Mouse (Mus musculus) hindbrain, embryonic 15.5 days (tissue): ENCODE measurements at regions not wholly inside any gene's neighbourhood (a gene's known extent, or its start where the extent isn't known, plus 50 kb on each side); places are given as distances from the start of the nearest gene placed in this dataset.

Experiments
- ATAC-seq: fragments of 200-750 bp; cut with Nextera tagmentation; 2 replicates; pipeline ENCODE4 v1.8.0; 2017; ENCODE audit warnings: low read depth, moderate number of reproducible peaks, moderate TSS enrichment; ENCODE audit not compliant: low FRiP score
- H3K27ac ChIP-seq: fragments of 300-500 bp; sonication (generic); replicated peaks from 2 replicates; pipeline ENCODE4 v1.5.1; 2015; ENCODE audit warnings: mild to moderate bottlenecking, inconsistent platforms
- H3K27me3 ChIP-seq: fragments of 300-500 bp; sonication (generic); 2 replicates; pipeline ENCODE4 v1.6.1; 2015; ENCODE audit warnings: control low read depth, inconsistent platforms
- H3K36me3 ChIP-seq: fragments of 300-500 bp; sonication (generic); 2 replicates; pipeline ENCODE4 v1.6.1; 2015; ENCODE audit warnings: control low read depth, inconsistent platforms
- H3K4me1 ChIP-seq: fragments of 300-500 bp; sonication (generic); replicated peaks from 2 replicates; pipeline ENCODE4 v1.6.1; 2015; ENCODE audit warnings: control low read depth, inconsistent platforms
- H3K4me2 ChIP-seq: fragments of 300-500 bp; sonication (generic); 2 replicates; pipeline ENCODE4 v1.6.1; 2015; ENCODE audit warnings: moderate library complexity, mild to moderate bottlenecking, inconsistent platforms
- H3K4me3 ChIP-seq: fragments of 300-500 bp; sonication (generic); 2 replicates; pipeline ENCODE4 v1.5.1; 2015; ENCODE audit warnings: mild to moderate bottlenecking, inconsistent platforms
- H3K9ac ChIP-seq: fragments of 300-500 bp; sonication (generic); 2 replicates; pipeline ENCODE4 v1.6.1; 2015; ENCODE audit warnings: inconsistent platforms
- H3K9me3 ChIP-seq: fragments of 300-500 bp; sonication (generic); 2 replicates; pipeline ENCODE4 v1.6.1; 2016; ENCODE audit warnings: control low read depth, inconsistent platforms
- WGBS: fragments of 180-500 bp; shearing (Covaris S2); methylation state at CpG from one replicate; pipeline ENCODE4 v1.1.7; 2015; 5-methylcytosine and 5-hydroxymethylcytosine counted together

DNA sequence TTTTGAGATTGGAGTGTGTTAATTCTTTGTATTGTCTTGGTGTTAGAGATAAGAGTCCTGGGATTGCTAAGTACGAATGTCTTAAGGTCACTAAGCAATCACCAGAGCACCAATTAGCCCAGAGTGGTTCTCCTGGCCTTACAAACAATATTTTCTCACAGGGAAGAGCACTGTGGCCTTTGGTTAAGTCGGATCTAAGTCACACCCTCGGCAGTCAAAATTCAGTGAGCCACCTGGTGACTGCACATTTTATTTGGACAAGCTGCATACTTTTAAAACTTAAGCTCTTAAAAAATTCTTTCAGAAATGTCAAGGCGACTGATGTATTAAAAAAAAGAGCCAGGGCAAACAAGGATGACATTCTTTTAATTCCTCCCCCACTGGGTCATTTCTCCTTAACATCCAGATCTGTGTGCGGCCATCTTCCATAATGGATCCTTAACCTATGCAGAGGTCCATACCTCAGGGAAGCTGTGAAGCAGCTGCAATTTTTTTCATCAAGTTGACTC, 60.9 kb upstream of the Foxa2 start:
- H3K36me3 ChIP-seq, result no peaks in the 10 kb centered on the region
- H3K9me3 ChIP-seq, result no peaks in the 10 kb centered on the region
- 79% methylated on average over 5 of the region's 5 CpGs for WGBS
- no peak overlapping the region for H3K4me2 ChIP-seq
- H3K9ac ChIP-seq, result no peak overlapping the region
- H3K27me3 ChIP-seq, result no peaks in the 10 kb centered on the region
- H3K4me3 ChIP-seq, result no peak overlapping the region
- ATAC-seq, result no peak
- no peak overlapping the region for H3K27ac ChIP-seq
- H3K4me1 ChIP-seq, result no peaks in the 10 kb centered on the region

DNA sequence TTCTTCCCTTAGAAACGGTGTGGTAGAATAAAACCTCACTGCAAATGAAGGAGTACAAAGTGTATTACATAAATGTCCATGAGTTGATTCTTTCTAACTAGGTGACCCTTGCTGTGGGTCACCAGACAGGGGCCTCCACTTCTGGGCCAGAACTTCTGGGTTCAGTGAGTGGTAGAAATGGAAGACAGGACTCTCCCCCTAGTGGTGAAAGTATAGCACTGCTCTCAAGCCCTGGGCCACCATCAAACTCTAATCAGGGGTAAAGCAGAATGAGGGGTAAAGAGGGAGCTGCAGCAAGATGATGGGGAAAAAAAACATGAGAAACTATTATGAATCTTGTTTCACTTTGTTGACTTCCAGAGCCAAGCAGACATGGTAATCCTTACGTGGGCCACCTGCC, 63.4 kb upstream of the Foxa2 start:
- no peak overlapping the region for H3K4me2 ChIP-seq
- H3K4me3 ChIP-seq, result no peak overlapping the region
- 53% methylated on average over 2 of the region's 2 CpGs for WGBS
- ATAC-seq, result no peak
- H3K4me1 ChIP-seq, result no peaks in the 10 kb centered on the region
- H3K27ac ChIP-seq, result no peak overlapping the region
- no peaks in the 10 kb centered on the region for H3K27me3 ChIP-seq
- H3K9ac ChIP-seq, result no peak overlapping the region
- no peaks in the 10 kb centered on the region for H3K9me3 ChIP-seq
- no peaks in the 10 kb centered on the region for H3K36me3 ChIP-seq

DNA sequence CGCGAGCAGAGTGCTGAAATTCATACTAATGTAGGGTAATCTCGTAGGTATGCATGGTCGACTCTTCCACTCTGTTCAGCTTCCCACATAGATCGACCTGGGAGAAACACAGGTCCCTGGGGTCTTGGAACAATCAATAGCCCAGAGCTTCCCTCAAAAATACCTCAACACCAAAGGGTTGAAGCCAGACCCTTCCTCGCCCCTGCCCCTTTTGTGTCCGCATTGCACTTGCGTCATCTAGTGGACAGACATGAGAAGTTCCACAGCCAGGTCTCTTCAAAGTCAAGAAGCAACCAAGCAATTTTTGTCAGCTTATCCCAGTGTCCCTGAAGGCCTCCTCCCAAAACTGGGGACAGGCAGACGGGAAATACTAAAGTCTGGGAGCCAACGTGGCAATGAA, 65.1 kb upstream of the Foxa2 start:
- Histone ChIP-seq H3K27ac (no peak overlapping the region), H3K4me1 (no peaks in the 10 kb centered on the region), H3K36me3 (no peaks in the 10 kb centered on the region), H3K4me3 (no peak overlapping the region), H3K9ac (no peak overlapping the region), H3K4me2 (peak overlapping the region; percentile 47), H3K27me3 (no peaks in the 10 kb centered on the region), H3K9me3 (no peaks in the 10 kb centered on the region)
- ATAC-seq, result 0 out of 2 replicates have a peak, but pooled peaks have one; percentile 23
- 29% methylated on average over 10 of the region's 10 CpGs for WGBS

DNA sequence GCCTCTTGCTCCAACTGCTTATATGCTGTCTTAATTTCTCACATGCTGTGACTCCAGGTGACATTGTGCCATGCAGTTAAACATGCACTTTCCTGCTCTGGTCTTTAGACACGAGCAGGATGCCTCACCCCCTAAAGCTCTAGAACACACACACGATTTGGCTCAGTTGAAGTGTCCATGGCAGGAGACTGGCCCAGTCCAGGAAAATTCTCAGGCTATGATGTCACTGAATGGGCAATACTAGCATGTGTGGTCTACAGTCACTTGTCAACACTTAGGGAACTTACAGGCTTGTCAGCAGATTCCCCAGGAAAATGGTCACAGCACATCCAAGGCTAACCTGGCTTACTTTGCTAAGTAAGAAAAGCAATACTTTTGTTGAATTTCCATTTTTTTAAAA, 66.4 kb upstream of the Foxa2 start:
- Histone ChIP-seq H3K36me3 (no peaks in the 10 kb centered on the region), H3K4me2 (no peak overlapping the region), H3K4me3 (no peak overlapping the region), H3K27me3 (no peaks in the 10 kb centered on the region), H3K27ac (no peak overlapping the region), H3K9me3 (no peaks in the 10 kb centered on the region), H3K9ac (no peak overlapping the region), H3K4me1 (no peaks in the 10 kb centered on the region)
- 53% methylated on average over 2 of the region's 2 CpGs for WGBS
- no peak for ATAC-seq

DNA sequence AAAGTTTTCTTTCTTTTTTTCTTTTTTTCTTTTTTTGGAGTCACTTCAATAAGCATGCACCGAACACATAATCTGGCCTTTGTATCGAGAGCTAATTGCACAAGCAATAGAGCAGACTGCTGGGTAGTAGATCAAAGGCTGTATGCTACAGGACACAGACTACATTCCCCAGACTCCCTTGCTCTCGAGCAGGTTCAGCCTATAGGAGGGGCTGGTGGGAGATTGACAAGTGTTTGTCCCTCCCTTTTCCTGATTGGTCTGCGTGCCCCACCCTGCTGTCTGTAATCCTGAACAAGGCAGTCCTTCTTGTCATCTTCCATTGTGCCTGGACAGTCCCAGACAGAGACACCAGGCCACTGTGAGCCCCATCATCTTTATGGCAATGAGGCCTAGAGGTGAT, 67.8 kb upstream of the Foxa2 start:
- no peak overlapping the region for H3K4me2 ChIP-seq
- no peaks in the 10 kb centered on the region for H3K4me1 ChIP-seq
- H3K27me3 ChIP-seq, result no peaks in the 10 kb centered on the region
- H3K27ac ChIP-seq, result no peak overlapping the region
- no peak overlapping the region for H3K9ac ChIP-seq
- ATAC-seq, result peak; percentile 77
- H3K9me3 ChIP-seq, result no peaks in the 10 kb centered on the region
- 31% methylated on average over 4 of the region's 4 CpGs for WGBS
- no peak overlapping the region for H3K4me3 ChIP-seq
- no peaks in the 10 kb centered on the region for H3K36me3 ChIP-seq

DNA sequence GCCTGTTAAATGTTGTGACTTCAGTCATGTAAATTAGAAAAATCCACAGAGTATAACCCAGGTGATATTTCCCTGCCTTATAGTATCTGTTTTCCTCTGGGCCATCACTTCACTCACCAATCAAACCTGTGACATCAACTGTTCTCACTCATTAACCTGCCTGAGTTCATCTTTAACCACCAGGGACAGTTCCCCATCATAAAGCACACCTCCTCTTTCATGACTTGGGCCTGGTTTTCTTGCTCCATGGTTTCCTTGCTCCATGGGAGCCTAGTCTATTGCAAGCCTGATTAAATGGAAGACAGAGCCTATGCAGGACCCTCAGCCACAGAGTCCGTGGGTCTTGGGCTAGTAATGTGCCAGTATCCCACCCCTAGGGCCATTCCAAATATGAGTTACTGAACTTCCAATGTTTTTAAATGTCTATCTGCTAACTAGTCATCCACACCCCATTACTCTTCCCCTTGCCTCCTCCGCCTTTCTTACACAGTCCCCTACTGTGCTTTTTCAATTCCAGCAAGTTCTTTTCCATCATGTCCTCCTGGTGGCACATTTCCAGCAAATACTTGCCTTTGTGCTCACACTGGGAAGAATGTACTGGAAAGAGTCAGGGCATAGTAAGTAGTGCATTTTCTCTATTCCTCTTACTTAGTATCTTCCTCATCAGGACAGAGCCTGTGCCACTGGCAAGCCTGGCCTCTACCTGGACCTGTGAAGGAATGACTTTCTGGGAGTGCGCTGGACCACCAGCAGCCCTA, 69.4 kb upstream of the Foxa2 start:
- Histone ChIP-seq H3K4me1 (no peaks in the 10 kb centered on the region), H3K27ac (no peak overlapping the region), H3K27me3 (no peaks in the 10 kb centered on the region), H3K36me3 (no peaks in the 10 kb centered on the region), H3K9ac (no peak overlapping the region), H3K4me3 (no peak overlapping the region), H3K4me2 (no peak overlapping the region), H3K9me3 (no peaks in the 10 kb centered on the region)
- WGBS, result 78% methylated on average over 3 of the region's 3 CpGs
- ATAC-seq, result no peak

DNA sequence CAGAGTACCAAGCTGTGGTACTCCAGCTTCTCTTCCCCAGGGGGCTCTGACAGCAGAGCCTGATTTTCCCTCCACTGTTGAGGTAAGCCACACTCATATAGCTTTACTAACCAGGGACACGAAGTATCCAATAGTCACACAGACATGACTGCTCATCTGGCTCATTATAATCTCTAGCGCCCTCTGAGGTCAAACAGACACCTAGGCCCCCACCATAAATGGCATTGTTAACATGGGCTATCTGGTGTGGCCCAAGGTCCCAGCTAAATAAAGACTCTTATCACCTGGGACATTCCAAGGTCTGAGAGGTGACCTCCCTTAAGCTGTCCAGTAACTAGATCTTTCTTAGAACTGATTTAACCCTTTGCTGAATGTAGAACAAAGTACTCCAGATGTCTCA, 70.7 kb upstream of the Foxa2 start:
- no peak overlapping the region for H3K27ac ChIP-seq
- H3K9ac ChIP-seq, result no peak overlapping the region
- no peaks in the 10 kb centered on the region for H3K36me3 ChIP-seq
- H3K4me1 ChIP-seq, result 0 out of 2 replicates have a peak, but pooled peaks cover under 1% of the 10 kb centered on the region
- no peaks in the 10 kb centered on the region for H3K9me3 ChIP-seq
- H3K4me2 ChIP-seq, result no peak overlapping the region
- no peaks in the 10 kb centered on the region for H3K27me3 ChIP-seq
- 46% methylated on average over 2 of the region's 2 CpGs for WGBS
- no peak overlapping the region for H3K4me3 ChIP-seq
- no peak for ATAC-seq

DNA sequence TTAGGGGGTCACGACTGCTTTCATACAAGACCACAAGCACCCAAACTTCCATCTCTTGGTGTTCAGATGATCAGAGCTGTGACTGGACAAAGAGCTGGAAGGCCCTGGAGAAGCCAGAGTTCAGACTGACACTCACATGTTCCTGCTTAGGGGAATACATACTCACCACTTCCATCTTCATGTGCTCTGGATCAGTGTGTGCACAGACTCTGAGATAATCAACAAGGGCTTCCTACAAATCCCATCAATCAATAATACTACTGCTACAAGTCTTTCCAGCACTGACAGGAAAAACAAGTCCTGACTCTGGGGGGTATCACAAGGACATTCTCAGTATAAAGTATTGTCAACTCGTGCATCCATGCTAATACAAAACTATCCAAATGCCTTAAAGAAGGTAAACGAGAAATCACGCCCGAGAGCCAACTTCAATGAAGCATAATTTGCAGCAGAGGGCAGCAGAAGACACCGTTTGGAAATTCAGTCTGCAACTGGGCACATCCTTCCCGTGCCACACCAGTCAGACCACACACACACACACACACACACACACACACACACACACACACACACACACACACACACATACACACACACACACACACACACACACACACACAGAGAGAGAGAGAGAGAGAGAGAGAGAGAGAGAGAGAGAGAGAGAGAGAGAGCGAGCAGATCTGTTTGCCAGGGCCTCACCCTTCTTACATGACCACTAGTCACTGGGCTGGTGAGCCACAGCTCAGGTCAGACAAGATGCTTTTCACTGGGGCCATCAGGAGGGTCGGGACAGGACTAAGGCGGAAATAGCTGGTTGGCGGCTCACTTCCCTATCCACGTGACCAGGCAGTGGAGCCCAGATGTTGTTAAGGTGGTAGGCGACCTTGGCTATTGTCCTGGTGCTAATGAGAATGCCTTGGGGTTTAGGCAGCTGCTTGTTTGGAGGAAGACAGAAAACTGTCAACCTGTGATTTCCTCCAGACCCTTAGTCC, 75.4 kb upstream of the Foxa2 start:
- no peaks in the 10 kb centered on the region for H3K36me3 ChIP-seq
- H3K4me2 ChIP-seq, result no peak overlapping the region
- no peaks in the 10 kb centered on the region for H3K9me3 ChIP-seq
- 39% methylated on average over 13 of the region's 13 CpGs for WGBS
- 0 out of 2 replicates have a peak, but pooled peaks cover 5% of the 10 kb centered on the region for H3K4me1 ChIP-seq
- no peaks in the 10 kb centered on the region for H3K27me3 ChIP-seq
- H3K27ac ChIP-seq, result no peak overlapping the region
- H3K4me3 ChIP-seq, result no peak overlapping the region
- peak; percentile 70 for ATAC-seq
- H3K9ac ChIP-seq, result no peak overlapping the region

DNA sequence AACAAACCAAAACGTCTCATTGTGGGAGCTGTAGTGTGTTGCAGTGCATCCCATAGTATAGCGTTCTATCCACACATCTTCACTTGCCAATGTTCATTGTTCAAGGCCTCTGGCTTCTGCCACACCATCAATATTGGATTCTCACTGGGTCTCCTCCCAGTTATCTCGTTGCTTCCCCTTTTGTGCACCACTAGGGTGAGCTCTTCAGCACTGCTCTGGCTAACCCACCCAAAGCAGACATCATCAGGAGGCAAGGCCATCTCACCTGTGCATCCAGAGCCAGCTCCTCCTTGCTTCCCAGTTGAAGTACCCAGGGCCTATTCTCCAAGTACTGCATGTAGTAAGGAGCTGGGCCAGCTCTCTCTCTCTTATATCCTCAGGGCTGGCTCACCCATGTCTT, 77.0 kb upstream of the Foxa2 start:
- Histone ChIP-seq H3K9ac (no peak overlapping the region), H3K4me3 (no peak overlapping the region), H3K9me3 (no peaks in the 10 kb centered on the region), H3K4me2 (no peak overlapping the region), H3K4me1 (0 out of 2 replicates have a peak, but pooled peaks cover 5% of the 10 kb centered on the region), H3K27me3 (no peaks in the 10 kb centered on the region), H3K36me3 (no peaks in the 10 kb centered on the region), H3K27ac (no peak overlapping the region)
- no peak for ATAC-seq
- 60% methylated on average over 3 of the region's 3 CpGs for WGBS

DNA sequence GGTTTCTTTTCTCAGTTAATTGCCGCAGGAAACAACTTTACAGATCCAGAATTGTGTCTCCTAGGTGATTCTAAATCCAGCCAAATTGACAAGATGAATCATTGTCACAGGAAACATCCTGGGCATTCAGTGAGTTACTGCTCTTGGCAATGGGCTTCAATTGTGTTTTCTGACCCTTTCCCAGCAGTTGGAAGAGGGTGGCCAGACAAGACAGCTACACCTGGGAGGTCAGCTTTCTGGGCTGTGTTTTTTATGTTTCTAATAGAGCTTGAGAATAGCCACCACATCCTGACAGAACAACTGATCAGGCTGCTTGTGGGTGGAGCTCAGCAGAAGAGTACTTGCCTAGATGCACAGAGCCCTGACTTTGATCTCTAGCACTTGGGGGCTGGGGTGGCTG, 87.0 kb upstream of the Foxa2 start:
- H3K4me2 ChIP-seq, result no peak overlapping the region
- ATAC-seq, result no peak
- H3K4me1 ChIP-seq, result no peaks in the 10 kb centered on the region

DNA sequence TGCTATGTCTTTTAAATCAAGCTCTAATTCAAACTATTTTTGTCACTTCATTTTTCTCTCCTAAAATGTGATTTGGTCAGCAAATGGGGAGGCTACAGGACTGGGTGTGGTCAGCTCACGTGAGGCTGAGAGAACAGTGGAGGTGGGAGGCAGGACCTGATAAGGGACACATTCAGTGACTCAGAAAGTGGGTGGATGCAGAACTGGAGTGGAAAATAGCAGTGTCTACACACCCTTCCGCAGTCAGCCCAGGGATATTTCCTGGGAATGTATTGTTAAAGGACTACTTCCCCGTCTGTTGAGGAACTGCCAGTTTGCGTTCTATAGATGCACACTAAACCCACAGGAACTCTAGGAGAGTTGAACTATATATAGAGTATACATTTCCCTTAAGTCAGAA, 95.2 kb upstream of the Foxa2 start:
- H3K4me3 ChIP-seq, result no peak overlapping the region
- H3K27me3 ChIP-seq, result no peaks in the 10 kb centered on the region
- H3K9me3 ChIP-seq, result no peaks in the 10 kb centered on the region
- no peak overlapping the region for H3K4me2 ChIP-seq
- 84% methylated on average over 4 of the region's 4 CpGs for WGBS
- H3K36me3 ChIP-seq, result no peaks in the 10 kb centered on the region
- no peak overlapping the region for H3K9ac ChIP-seq
- H3K4me1 ChIP-seq, result no peaks in the 10 kb centered on the region
- no peak for ATAC-seq
- no peak overlapping the region for H3K27ac ChIP-seq

More for the DNA sequence above, 87.0 kb upstream of the Foxa2 start:
- 84% methylated on average over 1 of the region's 1 CpGs for whole genome bisulfite sequencing
- no peaks in the 10 kb centered on the region for H3K27me3 ChIP-seq
- H3K9me3 ChIP-seq, result no peaks in the 10 kb centered on the region
- H3K9ac ChIP-seq, result no peak overlapping the region
- no peak overlapping the region for H3K27ac ChIP-seq
- H3K4me3 ChIP-seq, result no peak overlapping the region
- H3K36me3 ChIP-seq, result no peaks in the 10 kb centered on the region

DNA sequence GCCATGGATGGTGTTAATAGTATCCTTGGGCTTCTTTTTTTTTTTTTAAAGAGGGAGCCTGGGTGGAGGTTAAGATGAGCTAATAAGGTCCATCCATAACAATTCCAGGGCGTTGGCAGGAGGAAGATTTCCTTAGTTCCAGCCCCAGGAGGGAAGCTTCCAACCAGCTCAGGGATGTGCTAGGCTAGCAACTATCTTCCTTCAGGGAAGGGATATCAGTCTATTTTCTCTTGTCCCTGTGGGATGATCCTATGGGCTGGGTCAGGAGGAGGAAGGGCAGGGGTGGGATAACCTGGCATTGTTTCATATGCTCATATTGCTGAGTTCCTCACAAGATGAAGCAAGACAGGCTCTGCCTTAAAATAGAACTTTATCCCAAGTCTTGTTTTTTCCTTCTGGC, 98.0 kb upstream of the Foxa2 start:
- no peaks in the 10 kb centered on the region for H3K36me3 ChIP-seq
- no peak overlapping the region for H3K4me3 ChIP-seq
- no peak overlapping the region for H3K9ac ChIP-seq
- H3K4me2 ChIP-seq, result no peak overlapping the region
- H3K27me3 ChIP-seq, result no peaks in the 10 kb centered on the region
- ATAC-seq, result no peak
- 45% methylated on average over 1 of the region's 1 CpGs for WGBS
- no peaks in the 10 kb centered on the region for H3K4me1 ChIP-seq
- no peaks in the 10 kb centered on the region for H3K9me3 ChIP-seq
- H3K27ac ChIP-seq, result no peak overlapping the region
